Mouse (Mus musculus) hindbrain, embryonic 16.5 days (tissue): ENCODE measurements around the gene Pnmal1. TPM values are rescaled to one million over a fixed set of nuclear protein-coding genes. Genes with fewer than 3 reads are reported as not detected.

ENCODE experiments used
- ATAC-seq: fragments of 200-750 bp; cut with Nextera tagmentation; 2 replicates; pipeline ENCODE4 v1.8.0; 2017; ENCODE audit warnings: moderate TSS enrichment, moderate library complexity
- H3K27ac ChIP-seq: fragments of 300-500 bp; sonication (generic); 2 replicates; pipeline ENCODE4 v1.5.1; 2014; ENCODE audit warnings: low read depth, mild to moderate bottlenecking, control low read depth, low read length, moderate library complexity
- H3K27me3 ChIP-seq: fragments of 300-500 bp; sonication (generic); replicated peaks from 2 replicates; pipeline ENCODE4 v1.6.1; 2014; ENCODE audit warnings: low read length; ENCODE audit not compliant: control insufficient read depth, insufficient read depth
- H3K36me3 ChIP-seq: fragments of 300-500 bp; sonication (generic); 2 replicates; pipeline ENCODE4 v1.6.1; 2014; ENCODE audit warnings: mild to moderate bottlenecking, low read length, moderate library complexity, mixed read lengths; ENCODE audit not compliant: control insufficient read depth, insufficient read depth
- H3K4me1 ChIP-seq: fragments of 300-500 bp; sonication (generic); 2 replicates; pipeline ENCODE4 v1.6.1; 2014; ENCODE audit warnings: low read depth, low read length; ENCODE audit not compliant: control insufficient read depth, insufficient read depth
- H3K4me2 ChIP-seq: fragments of 300-500 bp; sonication (generic); 2 replicates; pipeline ENCODE4 v1.6.1; 2014; ENCODE audit warnings: mild to moderate bottlenecking, low read length, control low read depth, moderate library complexity
- H3K4me3 ChIP-seq: fragments of 300-500 bp; sonication (generic); 2 replicates; pipeline ENCODE4 v1.5.1; 2014; ENCODE audit warnings: mild to moderate bottlenecking, low read length, control low read depth, moderate library complexity
- H3K9ac ChIP-seq: fragments of 300-500 bp; sonication (generic); 2 replicates; pipeline ENCODE4 v1.6.1; 2014; ENCODE audit warnings: low read depth, mild to moderate bottlenecking, control low read depth, low read length, moderate library complexity
- H3K9me3 ChIP-seq: fragments of 300-500 bp; sonication (generic); 2 replicates; pipeline ENCODE4 v1.6.1; 2014; ENCODE audit warnings: mild to moderate bottlenecking, low read length, moderate library complexity; ENCODE audit not compliant: control insufficient read depth
- WGBS: fragments of 180-500 bp; shearing (Covaris S2); extraction: QIAGEN DNeasy Blood & Tissue Kit; methylation state at CpG from one replicate; pipeline ENCODE4 v1.1.7; 2014; 5-methylcytosine and 5-hydroxymethylcytosine counted together
- polyA plus RNA-seq: library from polyadenylated mRNA; unstranded; fragments of >200 nt; fragmentation: Nextera tagmentation; extraction: Ambion mirVana; gene quantifications from 2 replicates; pipeline ENCODE4 v1.2.1, GENCODE M21; 2015

Gene Pnmal1
- polyA plus RNA-seq, result 57.4 and 58.3 TPM in 2 replicates

GRCm38 (mm10) chr7:16959539-16960187 is at the start of gene Pnmal1:
Pnmal1 (plus strand) TSS chr7:16959679.
- H3K4me2 ChIP-seq, result peak within 1 kb of the TSS; percentile 55
- 6% methylated on average over 17 of the region's 17 CpGs for WGBS
- peak within 1 kb of the TSS; percentile 58 for H3K9ac ChIP-seq
- peak; percentile 93 for ATAC-seq
- no peaks in the 10 kb centered on the region for H3K36me3 ChIP-seq
- H3K27me3 ChIP-seq, result no peaks in the 10 kb centered on the region
- H3K27ac ChIP-seq, result peak within 1 kb of the TSS; percentile 84
- no peaks in the 10 kb centered on the region for H3K9me3 ChIP-seq
- H3K4me1 ChIP-seq, result peaks cover 24% of the 10 kb centered on the region
- H3K4me3 ChIP-seq, result peak within 1 kb of the TSS; percentile 42

GRCm38 (mm10) chr7:16909909-16910308 is 49.6 kb upstream of the Pnmal1 start:
- whole genome bisulfite sequencing, result 51% methylated on average over 10 of the region's 10 CpGs
- Histone ChIP-seq H3K27me3 (no peaks in the 10 kb centered on the region), H3K27ac (no peak overlapping the region), H3K36me3 (peaks cover 6% of the 10 kb centered on the region), H3K4me3 (no peak overlapping the region), H3K4me1 (no peaks in the 10 kb centered on the region), H3K4me2 (no peak overlapping the region), H3K9me3 (no peaks in the 10 kb centered on the region), H3K9ac (no peak overlapping the region)
- no peak for ATAC-seq

GRCm38 (mm10) chr7:16911904-16912303 is 47.6 kb upstream of the Pnmal1 start:
- Histone ChIP-seq H3K27ac (no peak overlapping the region), H3K4me1 (no peaks in the 10 kb centered on the region), H3K27me3 (no peaks in the 10 kb centered on the region), H3K4me2 (no peak overlapping the region), H3K9ac (no peak overlapping the region), H3K4me3 (no peak overlapping the region), H3K36me3 (peaks cover 20% of the 10 kb centered on the region), H3K9me3 (no peaks in the 10 kb centered on the region)
- ATAC-seq, result no peak
- WGBS, result 91% methylated on average over 3 of the region's 3 CpGs

GRCm38 (mm10) chr7:16912360-16912759 is 47.1 kb upstream of the Pnmal1 start:
- no peak for ATAC-seq
- Histone ChIP-seq H3K4me3 (no peak overlapping the region), H3K36me3 (peaks cover 24% of the 10 kb centered on the region), H3K4me1 (no peaks in the 10 kb centered on the region), H3K9me3 (no peaks in the 10 kb centered on the region), H3K9ac (no peak overlapping the region), H3K4me2 (no peak overlapping the region), H3K27ac (no peak overlapping the region), H3K27me3 (no peaks in the 10 kb centered on the region)
- WGBS, result 49% methylated on average over 6 of the region's 6 CpGs

GRCm38 (mm10) chr7:16913806-16914452 is 45.5 kb upstream of the Pnmal1 start:
- Histone ChIP-seq H3K27ac (peak overlapping the region; percentile 1; the same call in 1 of the 2 replicates), H3K9me3 (no peaks in the 10 kb centered on the region), H3K4me2 (no peak overlapping the region), H3K36me3 (peaks cover 40% of the 10 kb centered on the region), H3K9ac (no peak overlapping the region), H3K4me3 (no peak overlapping the region), H3K27me3 (no peaks in the 10 kb centered on the region), H3K4me1 (peaks cover 12% of the 10 kb centered on the region)
- ATAC-seq, result peak; percentile 58
- 31% methylated on average over 10 of the region's 10 CpGs for WGBS

GRCm38 (mm10) chr7:16914453-16915343 is 44.8 kb upstream of the Pnmal1 start:
- Histone ChIP-seq H3K9ac (no peak overlapping the region), H3K4me1 (peaks cover 19% of the 10 kb centered on the region), H3K27ac (peak overlapping the region; percentile 1; the same call in 1 of the 2 replicates), H3K4me2 (no peak overlapping the region), H3K4me3 (no peak overlapping the region), H3K27me3 (no peaks in the 10 kb centered on the region), H3K36me3 (peaks cover 40% of the 10 kb centered on the region), H3K9me3 (no peaks in the 10 kb centered on the region)
- 0 out of 2 replicates have a peak, but pooled peaks have one; percentile 2 for ATAC-seq
- WGBS, result 83% methylated on average over 18 of the region's 18 CpGs

- H3K4me2 ChIP-seq, result no peak overlapping the region
- 85% methylated on average over 28 of the region's 32 CpGs for WGBS
- no peaks in the 10 kb centered on the region for H3K9me3 ChIP-seq
- no peak for ATAC-seq
- H3K27ac ChIP-seq, result no peak overlapping the region
- no peak overlapping the region for H3K4me3 ChIP-seq
- H3K36me3 ChIP-seq, result peaks cover 40% of the 10 kb centered on the region
- H3K4me1 ChIP-seq, result peaks cover 28% of the 10 kb centered on the region
- no peak overlapping the region for H3K9ac ChIP-seq
- no peaks in the 10 kb centered on the region for H3K27me3 ChIP-seq
Measured at GRCm38 (mm10) chr7:16915461-16916340, 43.8 kb upstream of the Pnmal1 start.

GRCm38 (mm10) chr7:16916342-16917265 is 42.9 kb upstream of the Pnmal1 start:
- Histone ChIP-seq H3K4me2 (no peak overlapping the region), H3K4me3 (no peak overlapping the region), H3K4me1 (peaks cover 37% of the 10 kb centered on the region), H3K9ac (no peak overlapping the region), H3K36me3 (peaks cover 40% of the 10 kb centered on the region), H3K27ac (no peak overlapping the region), H3K27me3 (no peaks in the 10 kb centered on the region), H3K9me3 (no peaks in the 10 kb centered on the region)
- ATAC-seq, result no peak
- WGBS, result 76% methylated on average over 30 of the region's 30 CpGs
